Mouse (Mus musculus): ENCODE measurements around the gene Nfatc2ip. TPM values are rescaled to one million over a fixed set of nuclear protein-coding genes. Genes with fewer than 3 reads are reported as not detected.
"Not testable (repeated sequence)": the region's sequence is repeated elsewhere in the genome, so short reads cannot be mapped to it uniquely, and the experiment has no call there.

Gene Nfatc2ip
- total RNA-seq, 2 experiments from 2014 or later = 5.1 to 6.0 TPM

GRCm38 (mm10) chr7:126411061-126411460 lies 14.5 kb upstream of the Nfatc2ip start:
- DNase-seq (ENCODE audit: low spot score in 2 of 2) = no peak

GRCm38 (mm10) chr7:126408686-126409085 lies 12.1 kb upstream of the Nfatc2ip start:
- DNase-seq (ENCODE audit: low spot score in 2 of 2) = no peak

DNA sequence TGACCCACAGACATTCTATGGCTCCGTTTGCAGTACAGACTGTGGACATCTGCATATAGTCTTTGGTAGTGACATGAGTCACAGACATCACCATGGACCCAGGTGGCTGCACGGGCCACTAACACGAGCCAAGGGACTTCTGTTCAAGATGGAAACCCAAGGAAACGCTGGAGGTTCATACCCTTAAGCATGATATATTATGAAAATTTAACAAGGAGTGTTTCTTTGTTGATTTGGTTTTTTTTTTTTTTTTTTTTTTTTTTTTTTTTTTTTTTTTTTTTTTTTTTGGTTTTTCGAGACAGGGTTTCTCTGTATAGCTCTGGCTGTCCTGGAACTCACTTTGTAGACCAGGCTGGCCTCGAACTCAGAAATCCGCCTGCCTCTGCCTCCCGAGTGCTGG lies 6.0 kb upstream of the Nfatc2ip start:
- not testable (repeated sequence) for DNase-seq (ENCODE audit: low spot score in 2 of 2)

DNA sequence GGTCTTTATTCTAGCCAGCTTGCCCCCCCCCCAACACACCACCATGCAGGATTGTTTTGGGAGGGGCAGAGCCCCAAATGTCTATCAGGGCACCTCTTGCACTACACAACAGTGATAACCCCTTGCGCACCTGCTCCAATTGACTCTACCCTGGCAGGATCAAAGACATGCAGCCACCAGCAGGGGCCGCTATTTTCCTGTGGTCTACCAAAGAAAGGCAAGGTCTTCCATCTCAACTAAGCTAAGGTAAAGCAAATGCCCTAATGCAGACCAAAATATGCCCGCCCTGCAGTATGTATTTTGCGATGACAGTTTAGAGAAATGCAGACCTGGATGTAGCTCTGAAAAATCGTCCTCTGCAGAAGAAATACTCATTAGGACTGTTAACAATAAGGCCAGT lies 3.0 kb upstream of the Nfatc2ip start:
- peak; percentile 80 to 87 for DNase-seq (ENCODE audit: low spot score in 2 of 2)

- DNase-seq (ENCODE audit: low spot score in 2 of 2) = no peak
Measured at GRCm38 (mm10) chr7:126397822-126398221, 1.3 kb upstream of the Nfatc2ip start.

DNA sequence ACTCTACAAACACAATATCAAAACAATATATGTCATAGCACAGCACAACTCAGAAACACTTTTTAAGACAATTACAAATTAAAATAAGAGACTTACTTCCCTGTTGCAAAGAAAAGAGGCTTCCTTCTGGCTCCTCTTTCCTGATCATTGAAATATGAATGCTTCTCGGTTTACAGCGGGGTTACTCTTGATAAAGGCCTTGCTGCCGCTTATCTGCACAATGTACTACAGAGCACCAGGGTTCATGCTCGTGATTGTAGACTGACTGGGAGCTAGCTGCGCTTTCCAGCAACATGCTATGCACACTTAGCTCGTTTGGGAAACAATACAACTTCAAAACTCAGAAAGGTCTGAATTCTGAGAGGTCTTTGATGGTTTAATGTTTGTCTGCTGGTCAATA lies 684 bp upstream of the Nfatc2ip start:
- no peak for DNase-seq (ENCODE audit: low spot score in 2 of 2)

GRCm38 (mm10) chr7:126392086-126392884 lies 4.3 kb downstream of the Nfatc2ip start:
- not testable (repeated sequence) for DNase-seq (ENCODE audit: low spot score in 2 of 2)

- no peak for DNase-seq (ENCODE audit: low spot score in 2 of 2)
Measured at GRCm38 (mm10) chr7:126388185-126388584, 8.4 kb downstream of the Nfatc2ip start.

DNA sequence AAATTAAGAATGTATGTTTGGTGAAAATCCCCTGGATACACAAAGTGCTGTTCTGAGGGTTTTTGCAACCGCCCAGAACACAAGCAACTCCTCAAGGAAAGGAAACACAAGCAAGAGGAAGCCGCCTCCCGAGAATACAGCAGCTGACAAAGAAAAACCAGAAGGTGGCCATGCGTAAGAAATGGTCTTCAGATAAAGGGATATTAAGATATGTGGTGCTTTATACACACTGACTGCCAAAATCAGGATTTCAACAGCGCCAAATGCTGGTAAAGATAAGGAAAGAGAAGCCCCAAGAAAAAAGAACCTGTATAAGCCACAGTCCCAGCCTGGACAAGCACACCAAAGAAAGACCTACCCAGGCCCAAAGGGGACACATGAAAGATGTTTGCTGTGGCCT lies 13.0 kb downstream of the Nfatc2ip start:
- no peak for DNase-seq (ENCODE audit: low spot score in 2 of 2)

GRCm38 (mm10) chr7:126377278-126378158 lies 19.0 kb downstream of the Nfatc2ip start, which contains the start of gene Spns1:
TSS of gene Spns1 (minus strand) at chr7:126377450.
- DNase-seq (ENCODE audit: low spot score in 2 of 2) = peak; percentile 90 to 93

DNA sequence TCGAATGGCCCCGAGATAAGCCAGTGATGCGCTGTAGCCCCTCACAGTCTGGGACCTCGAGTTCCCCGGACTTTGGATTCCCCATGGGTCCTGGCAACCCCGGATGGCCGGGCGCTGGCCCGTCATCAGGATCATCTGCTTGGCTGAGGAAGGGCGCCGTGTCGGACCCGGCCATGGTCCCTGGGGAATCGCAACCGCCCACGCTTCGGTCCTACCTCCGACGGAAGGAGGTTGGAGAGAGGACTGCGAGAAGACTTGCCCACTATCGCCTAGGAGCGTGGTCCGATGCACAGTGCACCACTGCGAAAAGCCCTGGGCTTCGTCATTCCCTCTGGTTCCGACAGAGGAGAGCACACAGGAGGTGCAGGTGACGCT lies 19.6 kb downstream of the Nfatc2ip start:
- no peak for DNase-seq (ENCODE audit: low spot score in 2 of 2)

DNA sequence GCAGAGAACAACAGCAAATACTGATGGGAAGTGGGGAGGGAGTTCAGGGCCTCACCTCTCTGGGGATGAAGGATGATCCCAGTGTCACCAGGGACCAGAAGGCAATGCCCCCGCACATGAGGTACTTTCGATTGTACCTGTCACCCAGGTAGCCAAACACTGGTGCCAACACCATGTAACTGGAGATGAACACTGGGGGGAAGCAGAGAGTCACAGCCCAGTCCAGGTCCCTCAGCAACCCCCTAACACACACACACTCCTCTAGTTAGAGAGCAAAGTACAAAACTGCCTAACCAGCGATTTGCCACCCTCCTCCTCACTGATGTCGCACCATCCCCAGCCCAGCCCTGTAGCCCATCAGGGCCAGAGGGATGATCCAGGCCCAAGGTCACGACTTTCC lies 21.5 kb downstream of the Nfatc2ip start:
- DNase-seq (ENCODE audit: low spot score in 2 of 2) = no peak

DNA sequence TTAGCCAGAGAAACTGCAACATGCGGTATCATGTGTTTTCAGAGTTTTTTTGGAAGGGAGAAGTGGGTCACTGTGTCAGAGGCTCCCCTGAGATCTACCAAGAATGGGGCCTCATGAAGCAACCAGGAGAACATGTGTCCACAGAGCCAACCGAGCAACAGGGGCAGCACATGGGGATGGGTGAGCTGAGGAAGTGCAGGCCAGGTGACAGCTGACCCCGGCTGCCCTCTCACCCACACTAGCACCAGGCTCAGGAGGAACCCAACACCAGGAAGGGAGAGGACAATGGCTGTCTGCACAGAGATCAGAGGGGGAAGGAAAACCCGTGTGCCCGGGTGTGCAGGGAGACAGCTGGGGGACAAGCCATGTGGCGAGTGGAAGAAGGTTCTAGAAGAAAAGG lies 22.0 kb downstream of the Nfatc2ip start:
- no peak for DNase-seq (ENCODE audit: low spot score in 2 of 2)

GRCm38 (mm10) chr7:126373007-126373406 lies 23.5 kb downstream of the Nfatc2ip start:
- DNase-seq (ENCODE audit: low spot score in 2 of 2) = no peak

- no peak for DNase-seq (ENCODE audit: low spot score in 2 of 2)
Measured at GRCm38 (mm10) chr7:126369393-126369792, 27.1 kb downstream of the Nfatc2ip start, which contains the start of gene Lat. TSS of gene Lat (minus strand) at chr7:126369570.

GRCm38 (mm10) chr7:126368367-126368766 lies 28.2 kb downstream of the Nfatc2ip start:
- DNase-seq (ENCODE audit: low spot score in 2 of 2) = no peak

DNA sequence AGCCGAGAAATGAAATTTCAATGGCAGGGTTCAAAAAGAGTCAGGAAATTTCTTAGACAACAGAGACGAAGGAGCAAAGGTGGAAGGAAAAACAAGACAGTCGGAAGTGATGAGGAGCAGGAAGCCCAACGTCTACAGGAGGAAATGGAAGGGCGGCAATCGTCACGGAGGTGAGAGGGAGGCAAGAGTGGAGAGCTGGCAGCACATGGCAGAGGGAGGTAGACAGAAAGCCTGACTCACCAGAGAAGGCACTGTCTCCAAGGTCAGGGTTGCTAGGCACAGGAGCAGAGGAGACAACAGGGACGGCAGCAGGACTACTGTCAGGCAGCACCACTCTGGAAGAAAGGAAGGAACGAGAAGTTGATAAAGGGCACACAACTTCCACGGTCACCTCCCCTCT lies 28.9 kb downstream of the Nfatc2ip start:
- no peak for DNase-seq (ENCODE audit: low spot score in 2 of 2)

GRCm38 (mm10) chr7:126363038-126363437 lies 33.5 kb downstream of the Nfatc2ip start:
- no peak for DNase-seq (ENCODE audit: low spot score in 2 of 2)

- no peak for DNase-seq (ENCODE audit: low spot score in 2 of 2)
Measured at GRCm38 (mm10) chr7:126359049-126359448, 37.5 kb downstream of the Nfatc2ip start.

DNA sequence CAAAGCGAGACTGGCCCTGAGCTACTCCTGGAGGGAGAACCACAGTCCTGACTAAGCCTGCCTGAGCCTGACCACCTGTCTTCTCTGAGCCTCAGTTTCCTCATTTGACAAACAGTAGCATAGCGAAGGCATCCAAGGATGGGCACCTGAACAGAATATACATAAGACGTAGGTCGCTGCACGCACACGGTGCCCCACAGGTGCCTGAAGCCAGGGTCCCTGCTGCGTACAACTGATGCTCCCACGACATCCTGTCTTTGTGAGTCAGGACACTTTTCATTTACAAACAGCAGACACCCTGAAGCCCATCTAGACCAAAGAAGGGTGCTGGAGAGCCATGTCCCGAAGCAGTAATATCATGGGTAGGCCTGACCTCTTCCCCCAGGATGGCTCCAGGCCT lies 38.1 kb downstream of the Nfatc2ip start:
- no peak for DNase-seq (ENCODE audit: low spot score in 2 of 2)

DNA sequence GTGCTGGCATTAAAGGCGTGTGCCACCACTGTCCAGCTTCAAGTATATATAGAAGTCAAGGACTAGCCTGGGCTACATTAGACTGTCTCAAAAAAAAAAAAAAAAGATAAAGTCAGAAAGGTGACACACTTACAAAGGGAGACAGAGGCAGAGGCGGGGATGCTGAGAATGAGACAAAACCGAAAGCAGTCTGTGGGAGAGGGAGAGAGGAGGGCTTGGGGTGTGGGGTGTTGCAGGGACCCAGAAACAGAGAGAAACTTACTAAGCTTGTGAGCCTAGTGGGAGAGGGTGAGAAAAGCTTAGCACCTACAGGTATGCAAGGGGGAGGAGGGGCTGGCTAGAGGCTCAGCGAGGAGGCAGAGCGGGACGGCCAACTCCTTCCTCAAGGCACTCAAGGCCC lies 38.7 kb downstream of the Nfatc2ip start:
- no peak for DNase-seq (ENCODE audit: low spot score in 2 of 2)
